Mouse (Mus musculus): ENCODE measurements around the gene Spink4. TPM values are rescaled to one million over a fixed set of nuclear protein-coding genes. Genes with fewer than 3 reads are reported as not detected.

The Spink4 gene
- total and polyA plus RNA-seq, 3 experiments, result 0.19 to 1.4 TPM; not detected in 1

GRCm38 (mm10) chr4:40908261-40908969 lies 11.4 kb upstream of the Spink4 start:
- Histone ChIP-seq H3K27me3 (ENCODE audit: control insufficient read depth in 1 of 2, insufficient read depth in 2 of 2, low read length in 2 of 2) (no peaks in the 10 kb centered on the region), H3K4me3 (ENCODE audit: control insufficient read depth in 1 of 2, insufficient read depth in 1 of 2, low read depth in 2 of 2, low read length in 2 of 2) (no peak overlapping the region), H3K9ac (ENCODE audit: control insufficient read depth, low read depth, low read length, poor library complexity, severe bottlenecking) (no peak overlapping the region), H3K36me3 (ENCODE audit: control insufficient read depth in 1 of 2, insufficient read depth in 2 of 2, low read length in 2 of 2) (no peaks in the 10 kb centered on the region), H3K79me2 (ENCODE audit: control insufficient read depth, insufficient read depth, low read length, poor library complexity) (no peaks in the 10 kb centered on the region), H3K4me1 (ENCODE audit: control insufficient read depth in 1 of 2, insufficient read depth in 2 of 2, low read length in 2 of 2) (no peaks in the 10 kb centered on the region), H3K9me3 (replicated peaks; ENCODE audit: insufficient read depth, low read length) (no peaks in the 10 kb centered on the region), H3K27ac (ENCODE audit: control insufficient read depth, low read depth, low read length) (no peak overlapping the region)
- no peak for DNase-seq (ENCODE audit: low read depth, low spot score)
- no peak for TF ChIP-seq CTCF (IDR thresholded peaks at IDR 0.05 in 2 of 3, conservative IDR thresholded peaks at IDR 0.05 in 1 of 3; ENCODE audit: control insufficient read depth in 1 of 3, insufficient read depth in 1 of 3, low read depth in 2 of 3, low read length in 3 of 3, poor library complexity in 1 of 3, severe bottlenecking in 1 of 3)
- no peak for TF ChIP-seq HCFC1 (IDR thresholded peaks at IDR 0.05; ENCODE audit: low read depth, low read length)
- TF ChIP-seq GATA1 (IDR thresholded peaks at IDR 0.05; ENCODE audit: low read depth, low read length), result peak; percentile 54; the same call in 1 of the 2 replicates

DNA sequence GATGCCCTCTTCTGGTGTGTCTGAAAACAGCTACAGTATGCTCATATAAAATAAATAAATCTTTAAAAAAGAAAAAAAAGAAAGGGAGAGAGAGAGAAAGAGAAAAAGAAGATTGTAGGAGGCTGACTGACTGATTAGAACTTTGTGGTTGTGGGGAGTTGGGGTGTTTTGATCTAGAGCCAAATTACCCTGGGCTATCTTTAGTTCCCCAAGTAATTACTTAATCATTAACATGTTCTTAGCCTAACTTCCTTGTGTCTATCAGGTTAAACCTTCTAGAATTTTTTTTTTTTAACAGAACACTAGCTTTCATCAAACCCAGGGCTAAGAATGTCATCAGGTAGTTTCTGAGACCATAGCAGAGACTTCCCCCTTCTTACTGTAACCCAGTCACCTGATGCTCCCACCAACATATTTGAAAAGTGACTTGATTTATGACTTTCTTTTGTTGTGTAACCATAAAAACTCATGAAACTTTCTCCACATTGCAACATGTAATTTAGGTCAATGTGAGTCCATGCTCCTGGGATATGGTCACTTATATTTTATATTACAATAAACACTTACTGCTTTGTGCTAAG lies 5.5 kb upstream of the Spink4 start:
- H3K79me2 ChIP-seq (ENCODE audit: control insufficient read depth, insufficient read depth, low read length, poor library complexity), result no peaks in the 10 kb centered on the region
- H3K4me3 ChIP-seq (ENCODE audit: control insufficient read depth in 1 of 2, insufficient read depth in 1 of 2, low read depth in 2 of 2, low read length in 2 of 2), result no peak overlapping the region
- H3K9me3 ChIP-seq (replicated peaks; ENCODE audit: insufficient read depth, low read length), result no peaks in the 10 kb centered on the region
- peaks cover 6 to 14% of the 10 kb centered on the region in 2 experiments for H3K4me1 ChIP-seq (ENCODE audit: control insufficient read depth in 1 of 2, insufficient read depth in 2 of 2, low read length in 2 of 2)
- peak; percentile 82 for DNase-seq (ENCODE audit: low read depth, low spot score)
- H3K9ac ChIP-seq (ENCODE audit: control insufficient read depth, low read depth, low read length, poor library complexity, severe bottlenecking), result no peak overlapping the region
- no peaks in the 10 kb centered on the region for H3K27me3 ChIP-seq (ENCODE audit: control insufficient read depth in 1 of 2, insufficient read depth in 2 of 2, low read length in 2 of 2)
- H3K36me3 ChIP-seq (ENCODE audit: control insufficient read depth in 1 of 2, insufficient read depth in 2 of 2, low read length in 2 of 2), result peaks cover 0 to 12% of the 10 kb centered on the region in 2 experiments; a peak in 2 of 4 replicates
- H3K27ac ChIP-seq (ENCODE audit: control insufficient read depth, low read depth, low read length), result no peak overlapping the region
- TF ChIP-seq GABPA (IDR thresholded peaks at IDR 0.05; ENCODE audit: low read depth, low read length), result no peak
- TF ChIP-seq RCOR1 (IDR thresholded peaks at IDR 0.05; ENCODE audit: low read depth, low read length), result peak; percentile 96
- TF ChIP-seq BHLHE40 (IDR thresholded peaks at IDR 0.05; ENCODE audit: borderline replicate concordance, low read depth, low read length), result no peak
- no peak for TF ChIP-seq TAL1 (IDR thresholded peaks at IDR 0.05; ENCODE audit: low read length)
- TF ChIP-seq HCFC1 (IDR thresholded peaks at IDR 0.05; ENCODE audit: low read depth, low read length), result no peak
- no peak for TF ChIP-seq MYB (IDR thresholded peaks at IDR 0.05; ENCODE audit: low read depth, low read length)
- TF ChIP-seq NRF1 (IDR thresholded peaks at IDR 0.05; ENCODE audit: insufficient read depth, low read depth, low read length, poor library complexity, severe bottlenecking), result no peak
- TF ChIP-seq SMC3 (IDR thresholded peaks at IDR 0.05; ENCODE audit: low read depth, low read length), result no peak
- TF ChIP-seq MEF2A (IDR thresholded peaks at IDR 0.05; ENCODE audit: extremely low read depth, insufficient replicate concordance, low read depth, low read length, poor library complexity, severe bottlenecking), result no peak
- no peak for TF ChIP-seq TBP (IDR thresholded peaks at IDR 0.05; ENCODE audit: low read depth, low read length)
- no peak for TF ChIP-seq CTCF (IDR thresholded peaks at IDR 0.05 in 2 of 3, conservative IDR thresholded peaks at IDR 0.05 in 1 of 3; ENCODE audit: control insufficient read depth in 1 of 3, insufficient read depth in 1 of 3, low read depth in 2 of 3, low read length in 3 of 3, poor library complexity in 1 of 3, severe bottlenecking in 1 of 3)
- TF ChIP-seq EP300 (IDR thresholded peaks at IDR 0.05; ENCODE audit: low read depth in 1 of 2, low read length in 2 of 2), result peak; percentile 74 to 81; a peak in 3 of 4 replicates
- no peak for TF ChIP-seq MXI1 (IDR thresholded peaks at IDR 0.05; ENCODE audit: low read depth, low read length)
- TF ChIP-seq ZMIZ1 (IDR thresholded peaks at IDR 0.05; ENCODE audit: low read depth, low read length), result no peak
- TF ChIP-seq KAT2A (conservative IDR thresholded peaks at IDR 0.05; ENCODE audit: low read depth, low read length), result no peak
- TF ChIP-seq CHD1 (IDR thresholded peaks at IDR 0.05; ENCODE audit: low read depth, low read length), result no peak
- TF ChIP-seq RAD21 (IDR thresholded peaks at IDR 0.05; ENCODE audit: low read depth, low read length), result no peak
- TF ChIP-seq GATA1 (IDR thresholded peaks at IDR 0.05; ENCODE audit: low read depth, low read length), result peak; percentile 75
- no peak for TF ChIP-seq ELF1 (IDR thresholded peaks at IDR 0.05; ENCODE audit: low read depth, low read length)
- peak; percentile 30; the same call in 1 of the 2 replicates for TF ChIP-seq MAFK (IDR thresholded peaks at IDR 0.05; ENCODE audit: borderline replicate concordance, low read depth, low read length)
- TF ChIP-seq SIN3A (IDR thresholded peaks at IDR 0.05; ENCODE audit: low read length), result peak; percentile 73
- peak; percentile 59; the same call in 1 of the 2 replicates for TF ChIP-seq USF1 (IDR thresholded peaks at IDR 0.05; ENCODE audit: low read depth, low read length)
- TF ChIP-seq UBTF (IDR thresholded peaks at IDR 0.05; ENCODE audit: borderline replicate concordance, insufficient read depth, low read depth, low read length), result no peak
- TF ChIP-seq MYC (IDR thresholded peaks at IDR 0.05; ENCODE audit: low read depth, low read length), result no peak
- TF ChIP-seq JUND (IDR thresholded peaks at IDR 0.05; ENCODE audit: low read depth, low read length), result no peak
- peak; percentile 86 for TF ChIP-seq ZNF384 (IDR thresholded peaks at IDR 0.05; ENCODE audit: low read depth, low read length)
- no peak for TF ChIP-seq CHD2 (IDR thresholded peaks at IDR 0.05; ENCODE audit: low read length)
- peak; percentile 53; the same call in 1 of the 2 replicates for TF ChIP-seq TCF12 (IDR thresholded peaks at IDR 0.05; ENCODE audit: low read depth, low read length)
- no peak for TF ChIP-seq POLR2A (IDR thresholded peaks at IDR 0.05; ENCODE audit: control insufficient read depth in 1 of 2, insufficient read depth in 1 of 2, low read depth in 1 of 2, low read length in 2 of 2, poor library complexity in 1 of 2)
